Mouse (Mus musculus) ES-E14 (cell line): ENCODE results near the gene Fkbpl. TPM values are rescaled to one million over a fixed set of nuclear protein-coding genes. Genes with fewer than 3 reads are reported as not detected.

Experiments used
- DNase-seq: peaks from one replicate; pipeline ENCODE4 v3.0.0-alpha.2; 2013; ENCODE audit warnings: low read depth, low spot score
- H3K27ac ChIP-seq: 2 replicates; pipeline ENCODE4 v1.5.1; 2012; ENCODE audit warnings: low read depth, mild to moderate bottlenecking, low read length, moderate library complexity, mixed read lengths; ENCODE audit not compliant: poor library complexity, insufficient read depth, severe bottlenecking
- H3K36me3 ChIP-seq: 2 replicates; pipeline ENCODE4 v1.6.1; 2012; ENCODE audit warnings: mild to moderate bottlenecking, low read length, moderate library complexity, mixed read lengths; ENCODE audit not compliant: control insufficient read depth, poor library complexity, insufficient read depth, severe bottlenecking
- H3K4me1 ChIP-seq, 2 experiments: fragments of 150-350 bp in 1 of 2; sonication (generic) in 1 of 2; 2 replicates each; pipeline ENCODE4 v1.6.1; 2012; ENCODE audit warnings: low read length in 2 of 2, mild to moderate bottlenecking in 1 of 2, mixed read lengths in 1 of 2; ENCODE audit not compliant: control insufficient read depth in 2 of 2, insufficient read depth in 2 of 2, poor library complexity in 1 of 2
- H3K4me3 ChIP-seq, 2 experiments: fragments of 150-350 bp in 1 of 2; sonication (generic) in 1 of 2; 2 replicates each; pipeline ENCODE4 v1.5.1; 2012; ENCODE audit warnings: low read length in 2 of 2, low read depth in 1 of 2, mild to moderate bottlenecking in 1 of 2, mixed read lengths in 1 of 2; ENCODE audit not compliant: insufficient read depth in 1 of 2, poor library complexity in 1 of 2, severe bottlenecking in 1 of 2
- H3K9ac ChIP-seq: 2 replicates; pipeline ENCODE4 v1.6.1; 2012; ENCODE audit warnings: low read depth, mild to moderate bottlenecking, low read length, mixed read lengths; ENCODE audit not compliant: poor library complexity, insufficient read depth, severe bottlenecking
- H3K9me3 ChIP-seq: fragments of 150-350 bp; sonication (generic); 2 replicates; pipeline ENCODE4 v1.6.1; 2012; ENCODE audit warnings: low read depth, mild to moderate bottlenecking, low read length; ENCODE audit not compliant: control insufficient read depth, insufficient read depth
- CHD2 ChIP-seq: IDR thresholded peaks from 2 replicates; pipeline ENCODE4 v1.6.1; 2014; ENCODE audit warnings: mild to moderate bottlenecking, low read depth, low read length, inconsistent platforms
- HCFC1 ChIP-seq: IDR thresholded peaks from 2 replicates; pipeline ENCODE4 v1.6.1; 2012; ENCODE audit warnings: low read length, inconsistent platforms, borderline replicate concordance; ENCODE audit not compliant: insufficient read depth
- MAFK ChIP-seq: IDR thresholded peaks from 2 replicates; pipeline ENCODE4 v1.6.1; 2014; ENCODE audit warnings: mild to moderate bottlenecking, low read depth, low read length, inconsistent platforms; ENCODE audit not compliant: insufficient read depth
- ZC3H11A ChIP-seq: IDR thresholded peaks from 2 replicates; pipeline ENCODE4 v1.6.1; 2012; ENCODE audit warnings: low read depth, mild to moderate bottlenecking, inconsistent platforms, low read length, borderline replicate concordance
- ZNF384 ChIP-seq: IDR thresholded peaks from 2 replicates; pipeline ENCODE4 v1.6.1; 2012; ENCODE audit warnings: low read depth, low read length, inconsistent platforms
- in situ Hi-C, 2 experiments: fragments of 600-800 bp; cut with MboI; formaldehyde crosslinking; loops; one replicate each; pipeline ENCODE4 v1.15.1; 2025; ENCODE audit warnings: low sequenced_read_pairs in 2 of 2, inconsistent platforms in 1 of 2; ENCODE audit not compliant: unreplicated experiment in 2 of 2
- total RNA-seq: library from RNA; depleted of rRNA; stranded (reverse); fragments of 300-350 nt; gene quantifications from 2 replicates; pipeline ENCODE4 v1.2.3, GENCODE M21; 2012; rRNA removed

Gene Fkbpl
- 4.4 and 7.5 TPM in 2 replicates for total RNA-seq

DNA sequence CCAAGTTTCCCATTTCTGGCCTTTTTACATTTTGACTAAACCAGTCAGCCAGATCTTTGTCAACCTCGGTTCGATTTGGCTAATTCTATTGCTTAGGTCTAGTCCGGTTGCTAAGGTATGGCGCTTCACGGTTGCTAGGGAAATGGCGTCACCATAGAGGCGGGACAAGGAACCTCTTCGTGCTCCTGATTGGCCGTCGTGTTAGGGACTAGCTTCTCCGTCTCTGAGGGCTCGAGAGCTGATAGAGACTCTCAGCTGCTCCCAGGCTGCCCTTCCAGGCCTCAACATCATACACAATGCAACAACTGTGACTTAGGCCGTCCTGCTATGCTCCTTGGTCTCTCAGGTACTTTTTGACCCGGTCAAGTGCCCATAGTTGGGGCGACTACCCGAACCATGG is at the start of gene Fkbpl:
Fkbpl (plus strand) TSS at position 157 of the 400 bp plus-strand sequence.
- in situ Hi-C loops: no loop called here
- TF ChIP-seq HCFC1 (peak; percentile 77; the same call in 1 of the 2 replicates), ZC3H11A (no peak)
- Histone ChIP-seq H3K9me3 (no peaks in the 10 kb centered on the region), H3K4me1 (peaks cover 0 to 11% of the 10 kb centered on the region in 2 experiments; a peak in 2 of 4 replicates), H3K36me3 (peaks cover 9% of the 10 kb centered on the region; the same call in 1 of the 2 replicates), H3K27ac (no peak within 1 kb of the TSS), H3K4me3 (peak within 1 kb of the TSS; percentile 69 to 80), H3K9ac (peak within 1 kb of the TSS; percentile 66)
- peak; percentile 98 for DNase-seq

- Histone ChIP-seq H3K4me1 (peaks cover 5 to 23% of the 10 kb centered on the region in 2 experiments), H3K27ac (no peak overlapping the region), H3K4me3 (no peak overlapping the region), H3K9me3 (no peaks in the 10 kb centered on the region), H3K36me3 (peaks cover 28% of the 10 kb centered on the region), H3K9ac (no peak overlapping the region)
- in situ Hi-C loops: no loop called here
- TF ChIP-seq ZC3H11A: no peak
- TF ChIP-seq HCFC1: no peak
- TF ChIP-seq CHD2: no peak
- no peak for TF ChIP-seq ZNF384
- no peak for TF ChIP-seq MAFK
- no peak for DNase-seq
Observed at GRCm38 (mm10) chr17:34596098-34596497, 48.5 kb upstream of the Fkbpl start.

DNA sequence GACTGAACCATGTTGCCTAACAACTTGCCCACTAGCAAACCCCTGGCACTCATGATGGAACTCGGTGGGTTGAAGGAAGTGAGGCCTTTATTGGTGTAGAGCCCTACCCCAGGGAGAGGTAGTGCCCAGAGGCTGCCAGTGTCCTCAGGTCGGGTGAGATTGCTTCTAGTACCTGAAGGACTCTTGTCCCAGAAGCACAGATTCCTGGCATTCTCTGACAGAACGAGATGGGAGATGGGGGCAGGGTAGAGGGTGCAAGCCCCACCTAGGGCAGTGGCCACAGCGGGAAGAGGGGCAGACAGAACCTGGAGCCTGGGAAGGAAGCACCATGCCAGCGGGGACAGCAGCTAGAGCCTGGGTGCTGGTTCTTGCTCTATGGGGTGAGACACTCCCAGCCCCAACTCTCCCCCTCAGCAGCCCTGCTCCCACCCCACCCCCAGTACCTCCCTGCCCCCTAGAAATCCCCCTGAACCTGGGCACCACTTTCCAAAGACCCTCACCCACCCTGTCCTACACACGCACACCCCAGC is 46.9 kb upstream of the Fkbpl start, which contains the start of gene Ager:
Ager (plus strand) TSS at position 297 of the 530 bp plus-strand sequence.
- H3K9ac ChIP-seq: no peak within 1 kb of the TSS
- DNase-seq: no peak
- no peak within 1 kb of the TSS for H3K27ac ChIP-seq
- H3K4me1 ChIP-seq: peaks cover 5 to 23% of the 10 kb centered on the region in 2 experiments
- TF ChIP-seq ZC3H11A: no peak
- TF ChIP-seq HCFC1: no peak
- TF ChIP-seq MAFK: no peak
- no peak for TF ChIP-seq ZNF384
- no peak for TF ChIP-seq CHD2
- H3K4me3 ChIP-seq: no peak within 1 kb of the TSS
- no peaks in the 10 kb centered on the region for H3K9me3 ChIP-seq
- in situ Hi-C loops: no loop called here
- peaks cover 28% of the 10 kb centered on the region for H3K36me3 ChIP-seq

DNA sequence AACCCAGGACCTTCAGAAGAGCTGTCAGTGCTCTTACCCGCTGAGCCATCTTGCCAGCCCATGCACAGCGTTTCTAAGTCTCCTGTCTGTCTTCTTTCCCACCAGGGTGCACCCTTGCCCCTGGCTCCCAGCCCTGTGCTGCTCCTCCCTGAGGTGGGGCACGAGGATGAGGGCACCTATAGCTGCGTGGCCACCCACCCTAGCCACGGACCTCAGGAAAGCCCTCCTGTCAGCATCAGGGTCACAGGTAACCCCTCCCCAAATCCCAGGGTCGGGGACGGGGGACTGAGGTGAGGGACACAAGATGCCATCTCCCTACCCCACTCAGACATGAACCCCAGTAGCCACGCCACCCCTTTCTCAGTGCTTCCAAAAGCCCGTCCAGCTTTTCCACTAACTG is 44.7 kb upstream of the Fkbpl start:
- H3K9me3 ChIP-seq: no peaks in the 10 kb centered on the region
- H3K27ac ChIP-seq: no peak overlapping the region
- no peak overlapping the region for H3K9ac ChIP-seq
- in situ Hi-C loops: no loop called here
- TF ChIP-seq HCFC1: no peak
- no peak for TF ChIP-seq ZC3H11A
- TF ChIP-seq CHD2: no peak
- TF ChIP-seq MAFK: no peak
- TF ChIP-seq ZNF384: no peak
- peaks cover 19% of the 10 kb centered on the region for H3K36me3 ChIP-seq
- H3K4me3 ChIP-seq: no peak overlapping the region
- no peak for DNase-seq
- peaks cover 0 to 12% of the 10 kb centered on the region in 2 experiments; a peak in 2 of 4 replicates for H3K4me1 ChIP-seq

GRCm38 (mm10) chr17:34601796-34602195 is 42.8 kb upstream of the Fkbpl start:
- in situ Hi-C loops: no loop called here
- peaks cover 9% of the 10 kb centered on the region for H3K36me3 ChIP-seq
- peaks cover 0 to 13% of the 10 kb centered on the region in 2 experiments; a peak in 1 of 4 replicates for H3K4me1 ChIP-seq
- H3K4me3 ChIP-seq: no peak overlapping the region
- no peak overlapping the region for H3K27ac ChIP-seq
- H3K9ac ChIP-seq: no peak overlapping the region
- TF ChIP-seq ZC3H11A (no peak), HCFC1 (no peak), CHD2 (no peak), ZNF384 (no peak), MAFK (no peak)
- H3K9me3 ChIP-seq: no peaks in the 10 kb centered on the region
- DNase-seq: no peak
